Mouse (Mus musculus) thymus, adult 2 months (tissue): Measurements from ENCODE around the gene Cdca3.
A peak's percentile ranks its signal among the peaks of the same experiment; 100 is the strongest.

Experiments used
- CTCF ChIP-seq: fragments of 200-500 bp; IDR thresholded peaks from 2 replicates; pipeline ENCODE4 v1.5.1; 2012; ENCODE audit warnings: mild to moderate bottlenecking, control low read depth, low read length, moderate library complexity, borderline replicate concordance; ENCODE audit not compliant: control insufficient read depth, poor library complexity, insufficient read depth; ENCODE audit errors: extremely low read depth
- POLR2A ChIP-seq: fragments of 200-500 bp; IDR thresholded peaks from 2 replicates; pipeline ENCODE4 v1.6.1; 2012; ENCODE audit warnings: mild to moderate bottlenecking, low read length, control low read depth, moderate library complexity; ENCODE audit not compliant: control insufficient read depth, poor library complexity, insufficient read depth; ENCODE audit errors: extremely low read depth

GRCm38 (mm10) chr6:124856916-124857839, 27.8 kb downstream of the Cdca3 start, which contains the start of gene P3h3:
- TF ChIP-seq CTCF (peak; percentile 85), POLR2A (peak; percentile 38; the same call in 1 of the 2 replicates)
